Mouse (Mus musculus) heart, postnatal 0 days (tissue): Measurements from ENCODE around the gene 5830473C10Rik. TPM values are rescaled to one million over a fixed set of nuclear protein-coding genes. Genes with fewer than 3 reads are reported as not detected.

Experiments
- ATAC-seq: fragments of 200-750 bp; cut with Nextera tagmentation; 2 replicates; pipeline ENCODE4 v1.8.0; 2017; ENCODE audit warnings: low read depth, moderate number of reproducible peaks, moderate library complexity; ENCODE audit not compliant: insufficient read depth
- DNase-seq: peaks from one replicate; pipeline ENCODE4 v3.0.0-alpha.2; 2016; ENCODE audit warnings: low spot score
- H3K27ac ChIP-seq: fragments of 300-500 bp; sonication (generic); 2 replicates; pipeline ENCODE4 v1.5.1; 2014; ENCODE audit warnings: low read depth, mild to moderate bottlenecking
- H3K27me3 ChIP-seq: fragments of 300-500 bp; sonication (generic); 2 replicates; pipeline ENCODE4 v1.6.1; 2014; ENCODE audit warnings: low read length, mixed read lengths; ENCODE audit not compliant: control insufficient read depth, insufficient read depth
- H3K36me3 ChIP-seq: fragments of 300-500 bp; sonication (generic); replicated peaks from 2 replicates; pipeline ENCODE4 v1.6.1; 2014; ENCODE audit warnings: low read length, mixed read lengths; ENCODE audit not compliant: control insufficient read depth, insufficient read depth
- H3K4me1 ChIP-seq: fragments of 300-500 bp; sonication (generic); 2 replicates; pipeline ENCODE4 v1.6.1; 2014; ENCODE audit warnings: antibody characterized with exemption; ENCODE audit not compliant: control insufficient read depth, insufficient read depth
- H3K4me2 ChIP-seq: fragments of 300-500 bp; sonication (generic); 2 replicates; pipeline ENCODE4 v1.6.1; 2014; ENCODE audit warnings: low read depth, mild to moderate bottlenecking, low read length, moderate library complexity
- H3K4me3 ChIP-seq: fragments of 300-500 bp; sonication (generic); 2 replicates; pipeline ENCODE4 v1.5.1; 2014; ENCODE audit warnings: low read depth, low read length
- H3K9ac ChIP-seq: fragments of 300-500 bp; sonication (generic); replicated peaks from 2 replicates; pipeline ENCODE4 v1.6.1; 2014; ENCODE audit warnings: low read depth, low read length, mixed read lengths
- H3K9me3 ChIP-seq: fragments of 300-500 bp; sonication (generic); replicated peaks from 2 replicates; pipeline ENCODE4 v1.6.1; 2016; ENCODE audit warnings: low read length; ENCODE audit not compliant: control insufficient read depth
- CTCF ChIP-seq: IDR thresholded peaks from 2 replicates; pipeline ENCODE4 v1.5.1; 2016; ENCODE audit warnings: antibody characterized with exemption, control low read depth, low read depth
- EP300 ChIP-seq: IDR thresholded peaks from 2 replicates; pipeline ENCODE4 v1.6.1; 2016; ENCODE audit warnings: antibody characterized with exemption, low read depth
- WGBS: fragments of 180-500 bp; shearing (Covaris S2); extraction: QIAGEN DNeasy Blood & Tissue Kit; methylation state at CpG from one replicate; pipeline ENCODE4 v1.1.7; 2014; 5-methylcytosine and 5-hydroxymethylcytosine counted together
- polyA plus RNA-seq: library from polyadenylated mRNA; unstranded; fragments of >200 nt; fragmentation: Nextera tagmentation; extraction: Ambion mirVana; gene quantifications from 2 replicates; pipeline ENCODE4 v1.2.1, GENCODE M21; 2015
- total RNA-seq: library from RNA; depleted of rRNA; stranded (reverse); fragments of >200 nt; gene quantifications from 2 replicates; pipeline ENCODE4 v1.2.3, GENCODE M21; 2014; ENCODE audit warnings: low replicate concordance

The 5830473C10Rik gene
- total and polyA plus RNA-seq, 2 experiments from 2014 or later, result not detected

GRCm38 (mm10) chr5:90568338-90568737 lies 7.4 kb downstream of the 5830473C10Rik start:
- H3K4me3 ChIP-seq, result no peak overlapping the region
- no peaks in the 10 kb centered on the region for H3K9me3 ChIP-seq
- no peak overlapping the region for H3K9ac ChIP-seq
- H3K4me1 ChIP-seq, result peaks cover 8% of the 10 kb centered on the region; the same call in 1 of the 2 replicates
- TF ChIP-seq EP300, result no peak
- TF ChIP-seq CTCF, result no peak
- ATAC-seq (peak; percentile 27; the same call in 1 of the 2 replicates), DNase-seq (peak; percentile 55)
- no peak overlapping the region for H3K4me2 ChIP-seq
- no peaks in the 10 kb centered on the region for H3K27me3 ChIP-seq
- no peaks in the 10 kb centered on the region for H3K36me3 ChIP-seq
- H3K27ac ChIP-seq, result no peak overlapping the region

- ATAC-seq, result no peak
- no peak for TF ChIP-seq EP300
- TF ChIP-seq CTCF, result no peak
- no peak for DNase-seq
Observed at GRCm38 (mm10) chr5:90571216-90571615, 10.3 kb downstream of the 5830473C10Rik start.

DNA sequence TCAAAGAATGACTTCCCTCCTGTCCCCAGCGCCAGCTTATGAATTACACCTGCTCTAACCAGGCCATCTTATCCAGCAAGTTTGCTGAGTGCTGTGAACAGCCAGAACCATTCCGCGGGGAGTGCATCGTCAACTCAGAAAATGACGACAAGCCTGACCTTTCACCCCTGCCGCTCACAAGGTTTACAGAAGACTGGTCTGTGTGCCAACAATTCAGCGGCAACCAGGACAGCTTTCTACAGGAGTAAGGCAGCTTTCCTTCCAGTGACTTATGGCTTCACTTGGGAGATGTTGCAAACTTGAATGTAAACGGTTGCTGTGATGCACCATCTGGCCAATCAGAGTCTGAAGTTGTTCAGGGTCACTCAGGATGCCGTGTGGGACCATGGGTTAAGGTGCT lies 16.8 kb downstream of the 5830473C10Rik start:
- H3K4me1 ChIP-seq, result no peaks in the 10 kb centered on the region
- H3K4me2 ChIP-seq, result no peak overlapping the region
- H3K4me3 ChIP-seq, result no peak overlapping the region
- no peaks in the 10 kb centered on the region for H3K36me3 ChIP-seq
- H3K27ac ChIP-seq, result no peak overlapping the region
- ATAC-seq (no peak), DNase-seq (no peak)
- TF ChIP-seq EP300 (no peak), CTCF (no peak)
- H3K9me3 ChIP-seq, result no peaks in the 10 kb centered on the region
- H3K27me3 ChIP-seq, result no peaks in the 10 kb centered on the region
- no peak overlapping the region for H3K9ac ChIP-seq
- 66% methylated on average over 9 of the region's 9 CpGs for WGBS

More at GRCm38 (mm10) chr5:90571216-90571615, 10.3 kb downstream of the 5830473C10Rik start:
- H3K36me3 ChIP-seq, result no peaks in the 10 kb centered on the region
- peaks cover 8% of the 10 kb centered on the region; the same call in 1 of the 2 replicates for H3K4me1 ChIP-seq
- no peaks in the 10 kb centered on the region for H3K9me3 ChIP-seq
- 66% methylated on average over 3 of the region's 3 CpGs for WGBS
- no peak overlapping the region for H3K27ac ChIP-seq
- no peaks in the 10 kb centered on the region for H3K27me3 ChIP-seq
- H3K4me3 ChIP-seq, result no peak overlapping the region
- no peak overlapping the region for H3K4me2 ChIP-seq
- no peak overlapping the region for H3K9ac ChIP-seq

- H3K9ac ChIP-seq, result no peak overlapping the region
- 86% methylated on average over 9 of the region's 9 CpGs for WGBS
- ATAC-seq, result no peak
Observed at GRCm38 (mm10) chr5:90579556-90579955, 18.6 kb downstream of the 5830473C10Rik start.

DNA sequence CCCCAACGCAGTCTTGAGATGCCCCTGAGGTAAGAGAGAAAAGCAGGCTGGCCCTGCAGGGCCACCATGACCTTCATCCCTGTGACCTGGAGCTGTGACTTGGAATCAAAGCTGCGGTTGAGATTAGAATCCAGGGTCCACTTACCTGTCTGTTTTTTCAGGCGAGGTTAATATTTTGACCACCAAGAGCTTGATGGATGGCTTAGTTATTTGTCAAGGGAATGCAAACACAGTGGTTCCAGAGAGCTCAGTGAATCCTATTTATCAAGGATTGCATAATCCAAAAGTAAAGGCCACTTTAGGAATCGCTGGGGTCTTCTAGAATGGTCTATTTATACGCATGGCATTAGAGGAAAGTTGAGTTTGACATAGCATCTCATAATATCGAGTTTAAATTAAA lies 21.3 kb downstream of the 5830473C10Rik start:
- ATAC-seq, result no peak
- Histone ChIP-seq H3K4me2 (no peak overlapping the region), H3K4me3 (no peak overlapping the region), H3K27me3 (no peaks in the 10 kb centered on the region), H3K9ac (no peak overlapping the region), H3K36me3 (no peaks in the 10 kb centered on the region), H3K27ac (no peak overlapping the region), H3K4me1 (no peaks in the 10 kb centered on the region), H3K9me3 (no peaks in the 10 kb centered on the region)
- TF ChIP-seq CTCF (no peak), EP300 (no peak)
- 83% methylated on average over 6 of the region's 6 CpGs for whole genome bisulfite sequencing
- DNase-seq, result no peak

More at GRCm38 (mm10) chr5:90579556-90579955, 18.6 kb downstream of the 5830473C10Rik start:
- Histone ChIP-seq H3K4me2 (no peak overlapping the region), H3K4me1 (no peaks in the 10 kb centered on the region), H3K4me3 (no peak overlapping the region), H3K9me3 (no peaks in the 10 kb centered on the region), H3K36me3 (no peaks in the 10 kb centered on the region), H3K27ac (no peak overlapping the region), H3K27me3 (no peaks in the 10 kb centered on the region)
- no peak for TF ChIP-seq CTCF
- TF ChIP-seq EP300, result no peak
- DNase-seq, result no peak

- WGBS, result 64% methylated on average over 7 of the region's 7 CpGs
- no peaks in the 10 kb centered on the region for H3K4me1 ChIP-seq
- DNase-seq, result no peak
- ATAC-seq, result no peak
- TF ChIP-seq CTCF, result no peak
- no peak for TF ChIP-seq EP300
- no peaks in the 10 kb centered on the region for H3K27me3 ChIP-seq
- H3K4me2 ChIP-seq, result no peak overlapping the region
- no peaks in the 10 kb centered on the region for H3K36me3 ChIP-seq
- H3K27ac ChIP-seq, result no peak overlapping the region
- H3K4me3 ChIP-seq, result no peak overlapping the region
- no peak overlapping the region for H3K9ac ChIP-seq
- H3K9me3 ChIP-seq, result no peaks in the 10 kb centered on the region
Observed at GRCm38 (mm10) chr5:90584799-90585198, 23.9 kb downstream of the 5830473C10Rik start.
